Mouse (Mus musculus) liver, embryonic 18 days (tissue): ENCODE measurements around the gene Ppil2. TPM values are rescaled to one million over a fixed set of nuclear protein-coding genes. Genes with fewer than 3 reads are reported as not detected.

Source experiments
- polyA plus RNA-seq: library from polyadenylated mRNA; depleted of rRNA; stranded (reverse); fragments of >200 nt; gene quantifications from 2 replicates; pipeline ENCODE4 v1.2.3, GENCODE M21; 2012; rRNA removed

Gene Ppil2
- polyA plus RNA-seq = 32.1 and 32.4 TPM in 2 replicates

GRCm38 (mm10) chr16:17110771-17111743 lies at the start of gene Ppil2:
TSS of gene Ppil2 (minus strand) at chr16:17111257.

GRCm38 (mm10) chr16:17146772-17147235 lies 35.7 kb upstream of the Ppil2 start, which contains the start of gene Ccdc116:
TSS of gene Ccdc116 (minus strand) at chr16:17147229.

GRCm38 (mm10) chr16:17144339-17144738 lies 33.3 kb upstream of the Ppil2 start, which contains the start of gene Ydjc:
TSS of gene Ydjc (plus strand) at chr16:17144621.

GRCm38 (mm10) chr16:17132089-17132905 lies 21.2 kb upstream of the Ppil2 start, which contains the start of gene Sdf2l1:
TSS of gene Sdf2l1 (minus strand) at chr16:17132383.

GRCm38 (mm10) chr16:17124871-17125520 lies 13.9 kb upstream of the Ppil2 start, which contains the start of gene 2610318N02Rik:
TSS of gene 2610318N02Rik (minus strand) at chr16:17125167.

GRCm38 (mm10) chr16:17069511-17070443 lies 41.3 kb downstream of the Ppil2 start, which contains the start of gene Ypel1:
TSS of gene Ypel1 (plus strand) at chr16:17069696.

Other genes with a start within 250 kb of the Ppil2 start
- gene Igll1, start 247.3 kb downstream of the Ppil2 start, polyA plus RNA-seq = 23.8 and 29.2 TPM in 2 replicates
- gene Top3b, start 240.5 kb downstream of the Ppil2 start, polyA plus RNA-seq = 26.3 and 29.9 TPM in 2 replicates
- 21.6 and 33.0 TPM in 2 replicates for gene Vpreb1, start 240.4 kb downstream of the Ppil2 start, polyA plus RNA-seq
- gene Ppm1f, start 214.8 kb downstream of the Ppil2 start, polyA plus RNA-seq = 6.0 and 6.5 TPM in 2 replicates
- gene Mapk1, start 127.9 kb downstream of the Ppil2 start, polyA plus RNA-seq = 49.7 and 50.9 TPM in 2 replicates
- 0.44 and 0.48 TPM in 2 replicates for gene Ypel1, start 41.6 kb downstream of the Ppil2 start, polyA plus RNA-seq
- 9.0 TPM in 2 replicates for gene 2610318N02Rik, start 13.9 kb upstream of the Ppil2 start, polyA plus RNA-seq
- gene Sdf2l1, start 21.1 kb upstream of the Ppil2 start, polyA plus RNA-seq = 23.5 and 25.2 TPM in 2 replicates
- gene Ydjc, start 33.4 kb upstream of the Ppil2 start, polyA plus RNA-seq = 4.9 TPM in 2 replicates
- 0.60 and 0.75 TPM in 2 replicates for gene Ccdc116, start 36.0 kb upstream of the Ppil2 start, polyA plus RNA-seq
- gene Ube2l3, start 91.4 kb upstream of the Ppil2 start, polyA plus RNA-seq = 43.2 and 49.9 TPM in 2 replicates
- gene Rimbp3, start 97.3 kb upstream of the Ppil2 start, polyA plus RNA-seq = 0.02 TPM in 2 replicates
- gene Hic2, start 122.3 kb upstream of the Ppil2 start, polyA plus RNA-seq = 1.5 and 1.9 TPM in 2 replicates
- gene Tmem191c, start 164.8 kb upstream of the Ppil2 start, polyA plus RNA-seq = 3.2 TPM in 2 replicates
- gene Serpind1, start 220.1 kb upstream of the Ppil2 start, polyA plus RNA-seq = 233 and 244 TPM in 2 replicates